Mouse (Mus musculus) stomach, postnatal 0 days (tissue): ENCODE measurements around the gene Zfp626. TPM values are rescaled to one million over a fixed set of nuclear protein-coding genes. Genes with fewer than 3 reads are reported as not detected.

Experiments used
- ATAC-seq: fragments of 200-750 bp; cut with Nextera tagmentation; 2 replicates; pipeline ENCODE4 v1.8.0; 2017; ENCODE audit not compliant: low FRiP score, low TSS enrichment
- DNase-seq: peaks from one replicate; pipeline ENCODE4 v3.0.0-alpha.2; 2016; ENCODE audit warnings: low spot score
- H3K27ac ChIP-seq: fragments of 300-500 bp; sonication (generic); replicated peaks from 2 replicates; pipeline ENCODE4 v1.5.1; 2014; ENCODE audit warnings: mild to moderate bottlenecking, control low read depth
- H3K27me3 ChIP-seq: fragments of 300-500 bp; sonication (generic); 2 replicates; pipeline ENCODE4 v1.6.1; 2014; ENCODE audit warnings: low read length; ENCODE audit not compliant: control insufficient read depth, insufficient read depth
- H3K36me3 ChIP-seq: fragments of 300-500 bp; sonication (generic); 2 replicates; pipeline ENCODE4 v1.6.1; 2014; ENCODE audit warnings: low read length, mixed read lengths; ENCODE audit not compliant: control insufficient read depth, insufficient read depth
- H3K4me1 ChIP-seq: fragments of 300-500 bp; sonication (generic); replicated peaks from 2 replicates; pipeline ENCODE4 v1.6.1; 2014; ENCODE audit warnings: antibody characterized with exemption; ENCODE audit not compliant: control insufficient read depth, insufficient read depth
- H3K4me2 ChIP-seq: fragments of 300-500 bp; sonication (generic); replicated peaks from 2 replicates; pipeline ENCODE4 v1.6.1; 2014; ENCODE audit warnings: low read depth, mild to moderate bottlenecking, control low read depth, moderate library complexity
- H3K4me3 ChIP-seq: fragments of 300-500 bp; sonication (generic); 2 replicates; pipeline ENCODE4 v1.5.1; 2014; ENCODE audit warnings: low read depth, low read length, control low read depth
- H3K9ac ChIP-seq: fragments of 300-500 bp; sonication (generic); 2 replicates; pipeline ENCODE4 v1.6.1; 2014; ENCODE audit warnings: mild to moderate bottlenecking, low read length, control low read depth, mixed read lengths
- H3K9me3 ChIP-seq: fragments of 300-500 bp; sonication (generic); 2 replicates; pipeline ENCODE4 v1.6.1; 2016; ENCODE audit warnings: low read length; ENCODE audit not compliant: control insufficient read depth
- CTCF ChIP-seq: IDR thresholded peaks from 2 replicates; pipeline ENCODE4 v1.5.1; 2016; ENCODE audit warnings: antibody characterized with exemption, low read depth, mild to moderate bottlenecking, moderate library complexity
- EP300 ChIP-seq: optimal IDR thresholded peaks from 2 replicates; pipeline ENCODE3; 2016; ENCODE audit warnings: antibody characterized with exemption
- WGBS: fragments of 180-500 bp; shearing (Covaris S2); extraction: QIAGEN DNeasy Blood & Tissue Kit; methylation state at CpG from one replicate; pipeline ENCODE4 v1.1.7; 2014; 5-methylcytosine and 5-hydroxymethylcytosine counted together
- polyA plus RNA-seq: library from polyadenylated mRNA; unstranded; fragments of >200 nt; fragmentation: Nextera tagmentation; extraction: Ambion mirVana; gene quantifications from 2 replicates; pipeline ENCODE4 v1.2.1, GENCODE M21; 2015

Gene Zfp626
- polyA plus RNA-seq, 1 experiment from 2014 or later, result 1.3 TPM

DNA sequence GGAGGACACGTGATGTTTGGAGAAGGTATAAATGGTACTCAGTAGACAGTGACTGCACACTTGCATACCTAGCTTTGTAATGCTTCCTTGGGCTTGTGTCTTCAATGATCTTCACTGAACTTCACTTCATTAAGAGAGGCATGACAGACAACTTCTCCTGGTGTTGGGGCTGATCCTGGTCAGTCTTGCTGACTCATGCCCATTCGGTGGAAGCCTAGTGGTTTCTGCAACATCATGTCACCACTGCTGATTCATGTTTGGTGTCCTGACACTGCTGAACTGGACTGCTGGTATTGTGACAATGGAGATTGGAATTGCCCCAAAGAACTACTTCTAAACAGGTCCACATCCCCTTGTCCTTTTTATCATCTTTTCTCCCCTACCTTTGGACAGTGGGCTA, 27.1 kb downstream of the Zfp626 start:
- H3K4me3 ChIP-seq, result no peak overlapping the region
- ATAC-seq (no peak), DNase-seq (no peak)
- H3K36me3 ChIP-seq, result no peaks in the 10 kb centered on the region
- H3K9me3 ChIP-seq, result no peaks in the 10 kb centered on the region
- no peak for TF ChIP-seq EP300
- no peak for TF ChIP-seq CTCF
- no peak overlapping the region for H3K9ac ChIP-seq
- no peaks in the 10 kb centered on the region for H3K27me3 ChIP-seq
- H3K27ac ChIP-seq, result no peak overlapping the region
- H3K4me1 ChIP-seq, result no peaks in the 10 kb centered on the region
- no peak overlapping the region for H3K4me2 ChIP-seq
- 83% methylated on average over 2 of the region's 2 CpGs for WGBS

DNA sequence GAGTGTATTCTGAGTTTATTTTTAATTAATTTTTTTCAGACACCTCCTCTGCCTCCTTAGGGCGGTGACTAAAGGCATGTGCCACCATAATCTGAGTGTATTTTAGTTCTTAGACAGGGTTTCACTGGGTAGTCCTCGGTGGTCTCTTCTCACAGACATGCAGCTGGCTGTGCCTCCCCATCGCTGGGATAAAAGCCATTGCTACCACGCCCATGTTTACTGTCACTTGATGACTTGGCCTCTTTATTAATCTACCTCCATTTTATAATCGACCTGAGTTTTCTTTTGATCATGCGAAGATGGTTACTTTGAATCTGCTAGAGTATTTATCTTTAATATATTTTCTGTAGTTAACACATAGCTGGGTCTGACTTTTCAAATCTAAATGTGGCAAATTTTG, 30.9 kb downstream of the Zfp626 start:
- DNase-seq (no peak), ATAC-seq (no peak)
- no peaks in the 10 kb centered on the region for H3K36me3 ChIP-seq
- no peaks in the 10 kb centered on the region for H3K27me3 ChIP-seq
- peak overlapping the region; percentile 34 for H3K4me2 ChIP-seq
- no peaks in the 10 kb centered on the region for H3K9me3 ChIP-seq
- H3K4me3 ChIP-seq, result peak overlapping the region; percentile 42
- peak overlapping the region; percentile 50; the same call in 1 of the 2 replicates for H3K27ac ChIP-seq
- H3K9ac ChIP-seq, result peak overlapping the region; percentile 56
- H3K4me1 ChIP-seq, result no peaks in the 10 kb centered on the region
- TF ChIP-seq EP300 (no peak), CTCF (no peak)
- 17% methylated on average over 6 of the region's 6 CpGs for WGBS

DNA sequence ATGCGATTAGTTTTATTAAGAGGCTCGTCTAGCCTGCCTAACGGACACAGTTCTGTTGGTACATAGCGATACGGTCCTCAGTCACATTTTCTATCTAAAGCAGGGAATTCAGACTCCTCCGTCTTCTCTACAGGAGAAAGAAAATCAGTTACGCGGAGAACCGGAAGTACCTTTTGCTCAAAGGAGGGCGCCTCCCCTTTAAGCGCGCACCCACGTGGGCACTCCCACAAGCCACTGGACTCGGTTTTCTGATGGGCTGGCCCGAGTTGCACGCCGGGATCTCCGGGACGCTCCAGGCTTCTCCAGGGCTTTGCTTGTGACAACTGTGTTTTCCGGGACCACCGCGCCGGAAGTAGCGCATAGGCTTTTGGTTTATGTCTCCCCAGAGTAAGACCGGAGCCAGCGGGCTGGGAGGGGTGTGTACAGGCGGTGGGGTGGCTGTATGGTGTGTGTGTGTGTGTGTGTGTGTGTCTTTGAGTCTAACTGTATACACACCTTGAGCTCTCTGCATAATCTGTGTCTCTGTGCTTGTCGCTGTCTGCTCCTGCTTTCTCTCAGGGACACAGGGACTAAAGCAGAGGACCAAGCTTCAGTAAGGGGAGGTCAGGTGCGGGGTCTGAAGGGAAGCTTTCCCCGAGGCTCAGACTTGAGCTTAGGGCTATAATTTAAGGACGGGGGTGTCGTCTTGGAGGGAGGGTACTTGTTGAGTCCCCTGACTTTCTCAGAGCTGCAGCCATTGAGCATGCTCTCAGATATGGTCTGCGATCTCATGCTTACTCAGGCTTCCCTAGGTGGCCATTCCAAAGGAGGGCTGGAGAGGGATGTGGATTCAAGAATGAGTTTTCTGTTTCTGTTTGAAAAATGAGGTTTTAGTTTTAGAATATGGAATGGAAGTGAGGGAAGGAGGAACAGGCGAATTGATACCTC, 31.6 kb downstream of the Zfp626 start, which contains the start of gene Zfp59:
Gene Zfp59, plus strand, starts transcription at position 285 of the 927 bp plus-strand sequence.
- no peaks in the 10 kb centered on the region for H3K9me3 ChIP-seq
- peak within 1 kb of the TSS; percentile 50; the same call in 1 of the 2 replicates for H3K27ac ChIP-seq
- H3K9ac ChIP-seq, result peak within 1 kb of the TSS; percentile 56
- 2% methylated on average over 34 of the region's 34 CpGs for WGBS
- DNase-seq, result peak; percentile 92
- peak; percentile 98 for ATAC-seq
- H3K4me3 ChIP-seq, result peak within 1 kb of the TSS; percentile 42
- no peak for TF ChIP-seq EP300
- TF ChIP-seq CTCF, result 0 out of 2 replicates have a peak, but pooled peaks have one; percentile 18
- H3K27me3 ChIP-seq, result no peaks in the 10 kb centered on the region
- H3K4me1 ChIP-seq, result no peaks in the 10 kb centered on the region
- H3K4me2 ChIP-seq, result peak within 1 kb of the TSS; percentile 34
- H3K36me3 ChIP-seq, result no peaks in the 10 kb centered on the region

- H3K4me2 ChIP-seq, result no peak overlapping the region
- no peak overlapping the region; the same call in 1 of the 2 replicates for H3K4me3 ChIP-seq
- H3K9me3 ChIP-seq, result no peaks in the 10 kb centered on the region
- H3K9ac ChIP-seq, result no peak overlapping the region
- ATAC-seq (no peak), DNase-seq (no peak)
- no peaks in the 10 kb centered on the region for H3K27me3 ChIP-seq
- TF ChIP-seq EP300 (no peak), CTCF (no peak)
- H3K4me1 ChIP-seq, result no peaks in the 10 kb centered on the region
- H3K36me3 ChIP-seq, result no peaks in the 10 kb centered on the region
- 91% methylated on average over 7 of the region's 7 CpGs for WGBS
- H3K27ac ChIP-seq, result no peak overlapping the region
These were observed 32.6 kb downstream of the Zfp626 start for GRCm38 (mm10) chr7:27839596-27839995.

GRCm38 (mm10) chr7:27840104-27840503, 33.1 kb downstream of the Zfp626 start:
- Histone ChIP-seq H3K27ac (no peak overlapping the region), H3K4me1 (no peaks in the 10 kb centered on the region), H3K27me3 (no peaks in the 10 kb centered on the region), H3K4me3 (no peak overlapping the region), H3K9me3 (no peaks in the 10 kb centered on the region), H3K36me3 (peaks cover 5% of the 10 kb centered on the region; the same call in 1 of the 2 replicates), H3K4me2 (no peak overlapping the region), H3K9ac (no peak overlapping the region)
- 87% methylated on average over 6 of the region's 6 CpGs for WGBS
- TF ChIP-seq CTCF (no peak), EP300 (no peak)
- DNase-seq (no peak), ATAC-seq (no peak)

GRCm38 (mm10) chr7:27857227-27857626, 50.2 kb downstream of the Zfp626 start, which contains the start of gene Zfp607a:
Zfp607a (plus strand) TSS chr7:27857527.
- DNase-seq (no peak), ATAC-seq (no peak)
- Histone ChIP-seq H3K4me1 (peaks cover 5% of the 10 kb centered on the region; the same call in 1 of the 2 replicates), H3K4me2 (no peak within 1 kb of the TSS), H3K36me3 (peaks cover 4% of the 10 kb centered on the region; the same call in 1 of the 2 replicates), H3K27me3 (no peaks in the 10 kb centered on the region), H3K9me3 (no peaks in the 10 kb centered on the region), H3K27ac (no peak within 1 kb of the TSS), H3K9ac (no peak within 1 kb of the TSS), H3K4me3 (no peak within 1 kb of the TSS)
- 94% methylated on average over 1 of the region's 1 CpGs for WGBS
- TF ChIP-seq EP300 (no peak), CTCF (no peak)
